Mouse (Mus musculus) testis, adult 2 months (tissue): ENCODE data around the gene Erg.

Experiments
- CTCF ChIP-seq: fragments of 200-500 bp; IDR thresholded peaks from 2 replicates; pipeline ENCODE4 v1.5.1; 2012; ENCODE audit warnings: low read depth, mild to moderate bottlenecking, inconsistent platforms, low read length, moderate library complexity; ENCODE audit not compliant: control insufficient read depth, insufficient read depth, insufficient replicate concordance
- POLR2A ChIP-seq: fragments of 200-500 bp; IDR thresholded peaks from 2 replicates; pipeline ENCODE4 v1.6.1; 2012; ENCODE audit warnings: low read depth, mild to moderate bottlenecking, inconsistent platforms, low read length, moderate library complexity; ENCODE audit not compliant: control insufficient read depth

DNA sequence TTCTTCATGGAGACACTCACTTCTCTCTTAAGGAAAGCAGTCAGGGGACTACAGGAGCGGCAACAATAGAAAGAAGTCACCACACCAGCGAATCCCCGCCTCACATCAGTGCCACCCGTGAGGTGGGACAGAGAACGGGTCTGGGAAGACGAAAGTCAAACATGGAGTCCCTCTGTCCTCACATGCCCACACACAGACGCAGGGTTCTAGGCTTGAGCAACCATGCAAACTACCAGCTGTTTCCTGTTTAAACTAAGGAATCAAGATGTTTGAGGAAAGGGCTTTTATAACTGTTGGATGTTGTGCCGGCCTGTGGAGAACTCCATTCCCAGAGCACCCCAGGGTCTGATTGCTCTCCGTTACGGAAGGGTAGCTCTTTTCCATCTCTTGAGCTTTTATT is 158.9 kb downstream of the Erg start:
- no peak for TF ChIP-seq CTCF
- TF ChIP-seq POLR2A = no peak
